Mouse (Mus musculus): Measurements from ENCODE around the gene Faim. TPM values are rescaled to one million over a fixed set of nuclear protein-coding genes. Genes with fewer than 3 reads are reported as not detected.

Faim gene
- polyA plus RNA-seq, 1 experiment, result 3.9 TPM

DNA sequence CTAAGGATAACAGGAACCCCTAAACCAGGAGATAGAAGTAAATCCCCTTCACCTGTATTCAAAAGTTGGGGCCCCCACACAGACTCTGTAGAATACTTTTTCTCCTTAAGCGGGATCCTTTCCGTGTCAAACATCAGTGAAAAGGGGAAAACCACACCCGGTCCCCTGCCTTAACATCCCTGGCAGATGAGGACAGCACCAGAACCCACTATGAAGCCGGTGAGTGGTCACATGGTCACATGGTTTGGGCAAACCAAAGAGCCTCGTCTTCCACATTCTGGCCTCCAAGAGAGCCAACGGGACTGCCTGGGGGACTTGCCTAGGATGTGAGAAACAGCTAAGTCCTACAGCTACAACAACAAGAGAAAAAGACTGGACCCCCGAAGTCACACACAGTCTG, 12.6 kb upstream of the Faim start:
- no peak for TF ChIP-seq POLR2A (IDR thresholded peaks at IDR 0.05; ENCODE audit: control insufficient read depth, extremely low read depth, insufficient read depth, low read length, poor library complexity)
- no peak for DNase-seq
- Histone ChIP-seq H3K4me3 (ENCODE audit: control insufficient read depth, insufficient read depth, low read length) (no peak overlapping the region), H3K27me3 (ENCODE audit: control insufficient read depth, insufficient read depth, low read length) (peaks cover 7% of the 10 kb centered on the region), H3K36me3 (ENCODE audit: control insufficient read depth, insufficient read depth, low read length) (no peaks in the 10 kb centered on the region), H3K4me1 (replicated peaks; ENCODE audit: control insufficient read depth, insufficient read depth, low read length) (no peaks in the 10 kb centered on the region), H3K27ac (ENCODE audit: control insufficient read depth, insufficient read depth, low read length) (no peak overlapping the region)
- 11% methylated on average over 7 of the region's 7 CpGs for WGBS

DNA sequence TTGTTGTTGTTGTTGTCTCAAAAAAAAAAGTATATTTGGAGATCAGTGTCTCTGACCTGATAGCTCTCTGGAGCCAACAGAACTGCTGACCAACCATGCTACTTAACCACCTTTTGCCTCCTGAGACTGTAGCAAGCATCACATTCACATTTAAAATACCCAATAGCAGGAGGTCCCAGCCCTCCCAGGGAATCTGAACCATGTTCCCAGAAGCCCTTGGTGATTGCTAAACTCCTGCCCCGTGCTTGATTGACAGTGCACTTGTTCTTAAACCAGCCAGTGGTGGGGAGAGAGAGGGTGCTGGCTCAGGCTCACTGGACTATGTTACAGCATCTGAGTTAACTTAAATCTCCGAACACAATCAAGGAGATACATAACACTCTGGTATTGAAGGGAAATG, 11.3 kb upstream of the Faim start:
- H3K27ac ChIP-seq (ENCODE audit: control insufficient read depth, insufficient read depth, low read length), result no peak overlapping the region
- TF ChIP-seq CTCF (IDR thresholded peaks at IDR 0.05; ENCODE audit: borderline replicate concordance, control insufficient read depth, extremely low read depth, insufficient read depth, low read length, poor library complexity) (no peak), POLR2A (IDR thresholded peaks at IDR 0.05; ENCODE audit: control insufficient read depth, extremely low read depth, insufficient read depth, low read length, poor library complexity) (no peak)
- 42% methylated on average over 2 of the region's 2 CpGs for WGBS
- peaks cover 11% of the 10 kb centered on the region for H3K27me3 ChIP-seq (ENCODE audit: control insufficient read depth, insufficient read depth, low read length)
- H3K4me3 ChIP-seq (ENCODE audit: control insufficient read depth, insufficient read depth, low read length), result no peak overlapping the region
- DNase-seq, result no peak
- H3K4me1 ChIP-seq (replicated peaks; ENCODE audit: control insufficient read depth, insufficient read depth, low read length), result peaks cover 4% of the 10 kb centered on the region; the same call in 1 of the 2 replicates
- no peaks in the 10 kb centered on the region for H3K36me3 ChIP-seq (ENCODE audit: control insufficient read depth, insufficient read depth, low read length)

DNA sequence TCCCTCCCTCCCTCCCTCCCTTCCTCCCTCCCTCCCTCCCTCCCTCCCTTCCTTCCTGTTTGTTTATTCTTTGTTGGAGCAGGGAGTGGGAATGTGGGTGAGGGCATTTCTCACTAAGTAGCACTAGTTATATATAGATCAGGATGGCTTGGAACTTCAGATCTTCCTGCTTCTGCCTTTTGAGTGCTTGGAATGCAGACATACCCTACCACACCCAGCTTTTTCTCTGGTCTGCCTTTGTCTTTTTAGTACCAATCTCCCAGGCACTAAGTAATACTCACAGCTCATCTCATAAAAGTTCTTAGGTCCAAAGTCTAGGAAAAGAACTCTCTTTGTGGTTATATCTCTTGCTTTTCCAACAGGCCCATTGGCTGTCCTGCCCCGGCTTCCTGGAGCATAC, 10.1 kb upstream of the Faim start:
- TF ChIP-seq POLR2A (IDR thresholded peaks at IDR 0.05; ENCODE audit: control insufficient read depth, extremely low read depth, insufficient read depth, low read length, poor library complexity) (no peak), CTCF (IDR thresholded peaks at IDR 0.05; ENCODE audit: borderline replicate concordance, control insufficient read depth, extremely low read depth, insufficient read depth, low read length, poor library complexity) (no peak)
- 97% methylated on average over 1 of the region's 1 CpGs for WGBS
- no peak overlapping the region for H3K27ac ChIP-seq (ENCODE audit: control insufficient read depth, insufficient read depth, low read length)
- peaks cover 4% of the 10 kb centered on the region; the same call in 1 of the 2 replicates for H3K4me1 ChIP-seq (replicated peaks; ENCODE audit: control insufficient read depth, insufficient read depth, low read length)
- H3K27me3 ChIP-seq (ENCODE audit: control insufficient read depth, insufficient read depth, low read length), result peaks cover 9% of the 10 kb centered on the region
- H3K36me3 ChIP-seq (ENCODE audit: control insufficient read depth, insufficient read depth, low read length), result no peaks in the 10 kb centered on the region
- DNase-seq, result no peak
- H3K4me3 ChIP-seq (ENCODE audit: control insufficient read depth, insufficient read depth, low read length), result no peak overlapping the region

DNA sequence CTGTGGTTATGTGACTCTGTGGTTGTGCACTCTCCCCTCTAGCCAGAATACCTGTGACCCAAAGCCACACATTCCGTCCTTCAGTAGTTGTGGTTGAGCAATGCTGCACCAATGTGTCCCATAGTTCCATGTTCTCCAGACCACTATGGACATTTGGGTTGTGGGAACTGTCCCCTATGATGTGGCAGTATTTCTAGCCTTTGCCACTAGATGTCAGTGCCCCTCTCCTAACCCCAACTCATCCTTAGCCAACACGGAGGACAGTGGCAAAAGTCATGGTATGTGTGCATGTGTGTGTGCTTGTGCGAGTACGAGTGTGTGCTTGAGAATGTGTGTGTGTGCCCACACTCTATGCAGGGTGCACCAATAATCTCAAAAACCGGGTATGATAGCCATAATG, 9.7 kb upstream of the Faim start:
- Histone ChIP-seq H3K4me3 (ENCODE audit: control insufficient read depth, insufficient read depth, low read length) (no peak overlapping the region), H3K36me3 (ENCODE audit: control insufficient read depth, insufficient read depth, low read length) (no peaks in the 10 kb centered on the region), H3K4me1 (replicated peaks; ENCODE audit: control insufficient read depth, insufficient read depth, low read length) (peaks cover 4% of the 10 kb centered on the region; the same call in 1 of the 2 replicates), H3K27ac (ENCODE audit: control insufficient read depth, insufficient read depth, low read length) (no peak overlapping the region), H3K27me3 (ENCODE audit: control insufficient read depth, insufficient read depth, low read length) (peaks cover 9% of the 10 kb centered on the region)
- TF ChIP-seq CTCF (IDR thresholded peaks at IDR 0.05; ENCODE audit: borderline replicate concordance, control insufficient read depth, extremely low read depth, insufficient read depth, low read length, poor library complexity), result no peak
- no peak for TF ChIP-seq POLR2A (IDR thresholded peaks at IDR 0.05; ENCODE audit: control insufficient read depth, extremely low read depth, insufficient read depth, low read length, poor library complexity)
- WGBS, result 42% methylated on average over 5 of the region's 5 CpGs
- DNase-seq, result no peak

DNA sequence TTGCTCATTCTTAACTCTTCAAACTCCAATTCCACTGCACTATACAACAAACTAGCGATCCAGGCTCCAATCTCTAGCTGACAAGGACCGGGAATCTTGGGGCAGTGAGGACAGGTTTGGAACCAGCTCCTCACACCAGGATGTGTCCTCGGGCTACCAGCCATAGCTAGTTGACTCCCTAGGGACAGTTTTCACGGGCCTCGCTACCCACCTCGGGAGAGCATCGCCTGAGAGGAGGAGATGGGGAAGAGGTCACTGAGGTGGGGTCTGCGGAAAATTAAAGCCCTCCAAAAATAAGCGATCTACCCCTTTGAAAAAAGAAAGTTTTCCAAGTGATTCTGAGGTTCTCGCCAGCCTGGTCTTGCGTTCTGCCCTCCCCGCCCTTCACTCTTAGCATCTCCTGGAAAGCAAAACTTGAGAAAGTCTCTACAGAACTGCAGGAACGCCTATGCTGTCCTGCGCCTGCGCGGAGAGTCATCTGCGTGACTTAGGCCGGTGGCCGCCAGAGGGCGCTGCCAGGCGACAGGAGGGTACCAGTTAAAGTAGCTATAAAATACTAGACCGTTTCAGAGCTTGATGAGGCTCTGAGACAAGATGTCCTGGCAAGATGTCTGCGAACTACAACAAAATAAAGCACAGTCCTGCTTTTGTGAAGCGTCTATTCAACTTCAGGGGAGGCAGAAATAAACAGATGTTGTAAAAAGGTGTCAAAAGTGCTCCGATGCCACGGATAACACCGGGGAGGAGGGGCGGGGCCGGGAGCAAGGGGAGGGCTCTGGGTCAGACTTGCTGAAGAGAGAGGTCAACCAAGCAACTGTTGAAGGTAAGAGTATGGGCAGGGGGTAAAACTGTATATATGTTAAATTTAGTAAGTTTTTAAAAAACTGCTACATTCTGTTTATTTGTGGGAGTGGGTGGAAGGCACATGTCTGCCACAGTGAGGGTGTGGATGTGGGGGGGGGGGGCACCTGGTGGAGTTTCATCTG, 6.4 kb upstream of the Faim start:
- DNase-seq, result peak; percentile 93
- peaks cover 4% of the 10 kb centered on the region; the same call in 1 of the 2 replicates for H3K4me1 ChIP-seq (replicated peaks; ENCODE audit: control insufficient read depth, insufficient read depth, low read length)
- no peak overlapping the region for H3K27ac ChIP-seq (ENCODE audit: control insufficient read depth, insufficient read depth, low read length)
- H3K27me3 ChIP-seq (ENCODE audit: control insufficient read depth, insufficient read depth, low read length), result peaks cover 4% of the 10 kb centered on the region
- WGBS, result 8% methylated on average over 29 of the region's 29 CpGs
- H3K4me3 ChIP-seq (ENCODE audit: control insufficient read depth, insufficient read depth, low read length), result no peak overlapping the region
- TF ChIP-seq POLR2A (IDR thresholded peaks at IDR 0.05; ENCODE audit: control insufficient read depth, extremely low read depth, insufficient read depth, low read length, poor library complexity) (no peak), CTCF (IDR thresholded peaks at IDR 0.05; ENCODE audit: borderline replicate concordance, control insufficient read depth, extremely low read depth, insufficient read depth, low read length, poor library complexity) (peak; percentile 96)
- no peaks in the 10 kb centered on the region for H3K36me3 ChIP-seq (ENCODE audit: control insufficient read depth, insufficient read depth, low read length)

DNA sequence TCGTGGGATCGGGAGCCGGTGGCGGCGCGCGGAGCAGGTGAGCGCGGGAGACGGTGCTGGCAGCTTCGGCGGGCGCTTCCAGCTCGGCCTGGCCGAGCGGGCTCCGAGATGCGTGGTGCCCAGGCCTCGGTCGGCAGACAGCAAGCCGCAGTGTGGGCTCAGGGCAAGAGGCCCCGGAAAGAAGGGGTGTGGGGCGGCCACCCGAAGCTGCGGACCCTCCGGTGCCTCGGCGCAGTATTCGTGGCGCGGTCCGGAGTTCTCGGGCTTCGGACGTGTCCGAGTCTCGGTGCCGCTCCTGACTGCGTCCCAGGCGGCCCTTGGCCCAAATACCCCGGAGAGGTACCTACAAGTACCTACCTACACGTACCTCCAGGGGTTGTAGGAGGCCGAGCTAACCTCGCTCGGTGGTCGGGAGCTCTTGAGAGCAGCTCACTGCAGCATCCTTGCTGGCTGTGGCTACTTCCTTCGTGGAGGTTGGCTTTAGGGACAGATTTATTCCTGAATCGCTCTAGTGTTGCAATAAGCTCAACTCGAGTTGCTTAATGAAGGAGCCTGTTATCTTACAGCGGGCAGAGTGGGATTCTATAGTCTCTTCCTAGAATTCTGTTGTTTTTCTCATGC, 413 bp downstream of the Faim start:
- peaks cover 3% of the 10 kb centered on the region; the same call in 1 of the 2 replicates for H3K4me1 ChIP-seq (replicated peaks; ENCODE audit: control insufficient read depth, insufficient read depth, low read length)
- H3K27ac ChIP-seq (ENCODE audit: control insufficient read depth, insufficient read depth, low read length), result no peak overlapping the region
- peak overlapping the region; percentile 64 for H3K4me3 ChIP-seq (ENCODE audit: control insufficient read depth, insufficient read depth, low read length)
- no peak for DNase-seq
- H3K27me3 ChIP-seq (ENCODE audit: control insufficient read depth, insufficient read depth, low read length), result no peaks in the 10 kb centered on the region
- no peak for TF ChIP-seq CTCF (IDR thresholded peaks at IDR 0.05; ENCODE audit: borderline replicate concordance, control insufficient read depth, extremely low read depth, insufficient read depth, low read length, poor library complexity)
- no peak for TF ChIP-seq POLR2A (IDR thresholded peaks at IDR 0.05; ENCODE audit: control insufficient read depth, extremely low read depth, insufficient read depth, low read length, poor library complexity)
- WGBS, result under 1% methylated on average over 50 of the region's 50 CpGs
- no peaks in the 10 kb centered on the region for H3K36me3 ChIP-seq (ENCODE audit: control insufficient read depth, insufficient read depth, low read length)
